Mouse (Mus musculus): ENCODE data around the gene Casp9. TPM values are rescaled to one million over a fixed set of nuclear protein-coding genes. Genes with fewer than 3 reads are reported as not detected.
"Not testable (repeated sequence)": the region's sequence is repeated elsewhere in the genome, so short reads cannot be mapped to it uniquely, and the experiment has no call there.

Gene Casp9
- polyA plus RNA-seq, 1 experiment from 2014 or later: 21.7 TPM

- DNase-seq (ENCODE audit: low spot score) (no peak), ATAC-seq (ENCODE audit: insufficient read depth, low FRiP score, low TSS enrichment) (no peak)
- Histone ChIP-seq H3K36me3 (ENCODE audit: control insufficient read depth, insufficient read depth, low read length) (peaks cover 19% of the 10 kb centered on the region), H3K9me3 (ENCODE audit: control insufficient read depth, low read length) (no peaks in the 10 kb centered on the region), H3K27ac (ENCODE audit: low read depth, low read length) (no peak overlapping the region), H3K4me1 (ENCODE audit: control insufficient read depth, insufficient read depth, low read length) (no peaks in the 10 kb centered on the region), H3K4me3 (ENCODE audit: low read depth, low read length) (no peak overlapping the region), H3K27me3 (ENCODE audit: control insufficient read depth, insufficient read depth, low read length) (no peaks in the 10 kb centered on the region), H3K4me2 (ENCODE audit: low read depth) (no peak overlapping the region), H3K9ac (ENCODE audit: low read length) (no peak overlapping the region)
- WGBS: 96% methylated on average over 8 of the region's 8 CpGs
Observed at GRCm38 (mm10) chr4:141769501-141770160, 23.8 kb upstream of the Casp9 start.

DNA sequence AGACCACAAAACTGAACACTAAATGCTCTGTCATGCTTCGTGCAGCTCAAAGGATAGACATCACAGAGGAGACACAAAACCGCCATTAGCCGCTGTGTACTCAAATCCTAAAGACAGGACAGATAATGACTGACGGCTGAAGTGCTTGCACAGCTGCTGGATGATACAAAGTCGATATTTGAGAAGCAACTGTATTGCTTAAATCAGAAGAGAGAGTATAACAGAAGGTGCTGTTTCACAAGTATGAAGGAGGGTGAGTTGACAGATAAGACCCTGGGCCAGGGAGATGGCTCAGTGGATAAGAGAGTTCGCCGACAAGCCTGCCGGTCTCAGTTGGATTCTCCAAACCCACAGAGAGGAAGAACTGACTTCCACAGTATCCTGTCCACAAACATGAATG is 21.6 kb upstream of the Casp9 start:
- no peaks in the 10 kb centered on the region for H3K4me1 ChIP-seq (ENCODE audit: control insufficient read depth, insufficient read depth, low read length)
- no peak overlapping the region for H3K9ac ChIP-seq (ENCODE audit: low read length)
- no peaks in the 10 kb centered on the region for H3K27me3 ChIP-seq (ENCODE audit: control insufficient read depth, insufficient read depth, low read length)
- peaks cover 17% of the 10 kb centered on the region for H3K36me3 ChIP-seq (ENCODE audit: control insufficient read depth, insufficient read depth, low read length)
- H3K27ac ChIP-seq (ENCODE audit: low read depth, low read length): no peak overlapping the region
- ATAC-seq (ENCODE audit: insufficient read depth, low FRiP score, low TSS enrichment): no peak
- no peak overlapping the region for H3K4me2 ChIP-seq (ENCODE audit: low read depth)
- DNase-seq (ENCODE audit: low spot score): no peak
- WGBS: 93% methylated on average over 8 of the region's 8 CpGs
- no peaks in the 10 kb centered on the region for H3K9me3 ChIP-seq (ENCODE audit: control insufficient read depth, low read length)
- no peak overlapping the region for H3K4me3 ChIP-seq (ENCODE audit: low read depth, low read length)

DNA sequence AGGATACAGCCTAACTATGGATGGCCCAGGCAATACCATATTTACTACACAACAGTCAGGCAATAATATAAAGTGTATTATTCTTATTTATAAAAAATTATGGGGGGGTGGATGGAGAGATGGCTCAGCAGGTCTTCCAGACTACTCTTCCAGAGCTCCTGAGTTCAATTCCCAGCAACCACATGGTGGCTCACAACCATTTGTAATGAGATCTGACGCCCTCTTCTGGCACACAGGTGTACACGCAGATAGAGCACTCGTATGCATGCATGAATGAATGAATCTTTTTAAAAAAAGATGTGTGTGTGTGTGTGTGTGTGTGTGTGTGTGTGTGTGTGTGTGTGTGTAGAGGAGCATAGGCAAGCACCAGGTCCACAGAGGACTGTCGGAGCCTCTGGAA is 20.4 kb upstream of the Casp9 start:
- not testable (repeated sequence) for H3K4me3 ChIP-seq (ENCODE audit: low read depth, low read length)
- peaks cover 17% of the 10 kb centered on the region for H3K36me3 ChIP-seq (ENCODE audit: control insufficient read depth, insufficient read depth, low read length)

DNA sequence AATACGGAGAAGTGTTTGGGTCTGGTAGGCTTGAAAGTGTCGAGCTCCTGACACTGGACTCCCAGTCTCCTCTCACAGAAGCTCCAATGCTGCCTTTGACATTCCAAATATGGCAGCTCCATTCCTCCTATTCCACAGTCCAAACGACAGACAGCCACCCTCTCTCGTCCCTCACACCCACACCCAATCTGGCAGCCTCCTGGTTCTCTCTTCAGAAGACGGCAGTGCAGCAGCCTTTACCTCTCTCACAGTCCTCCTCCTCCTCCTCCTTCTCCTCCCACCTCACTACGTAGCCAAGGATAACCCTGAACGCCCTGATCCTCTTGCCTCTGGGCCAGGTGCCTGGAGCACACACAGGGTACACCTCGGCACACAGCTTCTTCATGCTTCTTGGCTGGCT is 13.6 kb upstream of the Casp9 start:
- H3K9me3 ChIP-seq (ENCODE audit: control insufficient read depth, low read length): no peaks in the 10 kb centered on the region
- H3K4me3 ChIP-seq (ENCODE audit: low read depth, low read length): no peak overlapping the region
- H3K27ac ChIP-seq (ENCODE audit: low read depth, low read length): no peak overlapping the region
- DNase-seq (ENCODE audit: low spot score) (no peak), ATAC-seq (ENCODE audit: insufficient read depth, low FRiP score, low TSS enrichment) (no peak)
- no peaks in the 10 kb centered on the region for H3K4me1 ChIP-seq (ENCODE audit: control insufficient read depth, insufficient read depth, low read length)
- H3K9ac ChIP-seq (ENCODE audit: low read length): no peak overlapping the region
- H3K4me2 ChIP-seq (ENCODE audit: low read depth): no peak overlapping the region
- WGBS: 93% methylated on average over 8 of the region's 8 CpGs
- H3K36me3 ChIP-seq (ENCODE audit: control insufficient read depth, insufficient read depth, low read length): peaks cover 11% of the 10 kb centered on the region
- H3K27me3 ChIP-seq (ENCODE audit: control insufficient read depth, insufficient read depth, low read length): no peaks in the 10 kb centered on the region

More for the DNA sequence above, 20.4 kb upstream of the Casp9 start:
- not testable (repeated sequence) for DNase-seq (ENCODE audit: low spot score); H3K9me3 ChIP-seq (ENCODE audit: control insufficient read depth, low read length); ATAC-seq (ENCODE audit: insufficient read depth, low FRiP score, low TSS enrichment); H3K27ac ChIP-seq (ENCODE audit: low read depth, low read length); H3K27me3 ChIP-seq (ENCODE audit: control insufficient read depth, insufficient read depth, low read length); H3K4me2 ChIP-seq (ENCODE audit: low read depth); H3K4me1 ChIP-seq (ENCODE audit: control insufficient read depth, insufficient read depth, low read length); H3K9ac ChIP-seq (ENCODE audit: low read length)
- WGBS: 82% methylated on average over 4 of the region's 4 CpGs

- WGBS: 93% methylated on average over 8 of the region's 8 CpGs
- no peaks in the 10 kb centered on the region for H3K9me3 ChIP-seq (ENCODE audit: control insufficient read depth, low read length)
- no peak overlapping the region for H3K9ac ChIP-seq (ENCODE audit: low read length)
- ATAC-seq (ENCODE audit: insufficient read depth, low FRiP score, low TSS enrichment): no peak
- no peak overlapping the region for H3K27ac ChIP-seq (ENCODE audit: low read depth, low read length)
- H3K36me3 ChIP-seq (ENCODE audit: control insufficient read depth, insufficient read depth, low read length): peaks cover 11% of the 10 kb centered on the region
- H3K4me2 ChIP-seq (ENCODE audit: low read depth): no peak overlapping the region
- no peaks in the 10 kb centered on the region for H3K27me3 ChIP-seq (ENCODE audit: control insufficient read depth, insufficient read depth, low read length)
- DNase-seq (ENCODE audit: low spot score): no peak
- H3K4me3 ChIP-seq (ENCODE audit: low read depth, low read length): no peak overlapping the region
- H3K4me1 ChIP-seq (ENCODE audit: control insufficient read depth, insufficient read depth, low read length): no peaks in the 10 kb centered on the region
Observed at GRCm38 (mm10) chr4:141781201-141781985, 12.0 kb upstream of the Casp9 start.

- WGBS: 75% methylated on average over 5 of the region's 5 CpGs
- peaks cover 3% of the 10 kb centered on the region; the same call in 1 of the 2 replicates for H3K4me1 ChIP-seq (ENCODE audit: control insufficient read depth, insufficient read depth, low read length)
- no peak overlapping the region for H3K27ac ChIP-seq (ENCODE audit: low read depth, low read length)
- no peaks in the 10 kb centered on the region for H3K9me3 ChIP-seq (ENCODE audit: control insufficient read depth, low read length)
- peaks cover 5% of the 10 kb centered on the region for H3K36me3 ChIP-seq (ENCODE audit: control insufficient read depth, insufficient read depth, low read length)
- H3K27me3 ChIP-seq (ENCODE audit: control insufficient read depth, insufficient read depth, low read length): no peaks in the 10 kb centered on the region
- H3K4me2 ChIP-seq (ENCODE audit: low read depth): no peak overlapping the region
- DNase-seq (ENCODE audit: low spot score) (no peak), ATAC-seq (ENCODE audit: insufficient read depth, low FRiP score, low TSS enrichment) (no peak)
- H3K4me3 ChIP-seq (ENCODE audit: low read depth, low read length): no peak overlapping the region
- H3K9ac ChIP-seq (ENCODE audit: low read length): no peak overlapping the region
Observed at GRCm38 (mm10) chr4:141784835-141785234, 8.6 kb upstream of the Casp9 start.

GRCm38 (mm10) chr4:141786141-141786540 is 7.3 kb upstream of the Casp9 start:
- DNase-seq (ENCODE audit: low spot score): no peak
- peaks cover 6% of the 10 kb centered on the region; the same call in 1 of the 2 replicates for H3K4me1 ChIP-seq (ENCODE audit: control insufficient read depth, insufficient read depth, low read length)
- H3K4me2 ChIP-seq (ENCODE audit: low read depth): no peak overlapping the region
- no peaks in the 10 kb centered on the region for H3K27me3 ChIP-seq (ENCODE audit: control insufficient read depth, insufficient read depth, low read length)
- no peak overlapping the region for H3K4me3 ChIP-seq (ENCODE audit: low read depth, low read length)
- WGBS: 93% methylated on average over 13 of the region's 13 CpGs
- H3K9ac ChIP-seq (ENCODE audit: low read length): no peak overlapping the region
- no peak overlapping the region for H3K27ac ChIP-seq (ENCODE audit: low read depth, low read length)
- ATAC-seq (ENCODE audit: insufficient read depth, low FRiP score, low TSS enrichment): no peak
- peaks cover 2% of the 10 kb centered on the region; the same call in 1 of the 2 replicates for H3K36me3 ChIP-seq (ENCODE audit: control insufficient read depth, insufficient read depth, low read length)
- no peaks in the 10 kb centered on the region for H3K9me3 ChIP-seq (ENCODE audit: control insufficient read depth, low read length)

- Histone ChIP-seq H3K36me3 (ENCODE audit: control insufficient read depth, insufficient read depth, low read length) (peaks cover 2% of the 10 kb centered on the region; the same call in 1 of the 2 replicates), H3K4me2 (ENCODE audit: low read depth) (no peak overlapping the region), H3K4me1 (ENCODE audit: control insufficient read depth, insufficient read depth, low read length) (peaks cover 6% of the 10 kb centered on the region; the same call in 1 of the 2 replicates), H3K9ac (ENCODE audit: low read length) (no peak overlapping the region), H3K4me3 (ENCODE audit: low read depth, low read length) (no peak overlapping the region), H3K27me3 (ENCODE audit: control insufficient read depth, insufficient read depth, low read length) (no peaks in the 10 kb centered on the region), H3K9me3 (ENCODE audit: control insufficient read depth, low read length) (no peaks in the 10 kb centered on the region), H3K27ac (ENCODE audit: low read depth, low read length) (no peak overlapping the region)
- DNase-seq (ENCODE audit: low spot score): no peak
- no peak for ATAC-seq (ENCODE audit: insufficient read depth, low FRiP score, low TSS enrichment)
- 75% methylated on average over 6 of the region's 6 CpGs for WGBS
Observed at GRCm38 (mm10) chr4:141787046-141787445, 6.4 kb upstream of the Casp9 start.

DNA sequence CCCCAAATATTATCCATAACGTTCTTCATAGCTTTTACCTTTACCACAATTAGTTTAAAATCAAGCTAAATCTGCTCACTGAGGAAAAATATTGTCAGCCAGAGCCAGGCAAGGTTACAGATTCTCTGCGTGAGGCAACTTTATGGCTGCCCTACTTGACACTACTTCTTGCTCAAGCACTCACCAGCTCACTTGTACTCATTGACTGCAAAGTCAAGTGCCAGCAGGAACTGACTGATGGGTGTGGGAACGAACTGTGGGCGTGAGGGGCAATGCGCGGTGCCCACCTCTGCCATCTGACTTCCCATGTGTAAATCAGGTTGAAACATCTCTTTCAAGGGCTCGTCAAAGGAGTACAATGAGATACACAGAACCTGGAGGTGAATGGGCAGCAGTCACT is 6.0 kb upstream of the Casp9 start:
- ATAC-seq (ENCODE audit: insufficient read depth, low FRiP score, low TSS enrichment): no peak
- Histone ChIP-seq H3K27ac (ENCODE audit: low read depth, low read length) (no peak overlapping the region), H3K4me2 (ENCODE audit: low read depth) (no peak overlapping the region), H3K4me1 (ENCODE audit: control insufficient read depth, insufficient read depth, low read length) (peaks cover 6% of the 10 kb centered on the region; the same call in 1 of the 2 replicates), H3K9ac (ENCODE audit: low read length) (no peak overlapping the region), H3K27me3 (ENCODE audit: control insufficient read depth, insufficient read depth, low read length) (no peaks in the 10 kb centered on the region), H3K9me3 (ENCODE audit: control insufficient read depth, low read length) (no peaks in the 10 kb centered on the region), H3K36me3 (ENCODE audit: control insufficient read depth, insufficient read depth, low read length) (peaks cover under 1% of the 10 kb centered on the region; the same call in 1 of the 2 replicates), H3K4me3 (ENCODE audit: low read depth, low read length) (no peak overlapping the region)
- WGBS: 89% methylated on average over 7 of the region's 7 CpGs
- DNase-seq (ENCODE audit: low spot score): no peak
